Mouse (Mus musculus): ENCODE results near the gene Cdkl4.

The Cdkl4 gene

GRCm38 (mm10) chr17:80480031-80480854, 97.4 kb downstream of the Cdkl4 start, which contains the start of gene Sos1:
TSS of gene Sos1 (minus strand) at chr17:80480453.
- peak; percentile 97 for DNase-seq (ENCODE audit: low read depth, low spot score)

DNA sequence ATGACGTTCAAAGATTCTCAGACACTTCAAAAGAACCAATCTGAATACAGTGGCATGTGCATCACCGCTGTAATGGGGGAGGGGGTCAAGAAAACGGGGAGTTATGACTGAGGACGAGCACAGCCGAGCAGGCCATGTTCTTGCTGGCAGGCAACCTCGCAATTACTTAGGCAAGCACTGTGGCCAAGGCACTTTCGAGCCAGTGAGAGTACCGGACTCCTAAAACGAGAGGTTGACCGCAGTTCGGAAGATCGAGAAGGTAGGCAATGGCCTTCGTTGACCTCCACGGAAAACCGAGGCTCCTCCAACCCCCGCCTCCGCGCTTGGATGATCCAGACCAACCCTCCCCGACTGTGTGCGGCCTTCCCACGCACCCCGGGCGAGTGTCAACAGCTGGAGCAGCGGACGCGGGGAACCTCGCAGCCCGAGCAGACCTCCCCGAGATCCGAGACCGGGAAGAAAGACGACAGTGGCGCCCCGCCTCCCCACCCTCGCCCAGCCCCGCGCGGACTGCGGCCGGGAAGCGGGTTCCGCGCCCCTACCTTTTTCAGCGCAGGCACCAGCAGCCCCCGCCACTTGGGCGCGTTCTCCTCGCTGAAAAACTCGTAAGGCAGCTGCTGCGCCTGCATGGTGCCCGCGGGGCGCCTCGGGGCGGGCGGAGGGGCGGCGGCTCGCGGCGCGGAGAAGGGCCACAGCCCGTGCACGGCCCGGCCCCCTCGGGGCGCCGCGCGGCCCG, 98.2 kb downstream of the Cdkl4 start:
- peak; percentile 72 for DNase-seq (ENCODE audit: low read depth, low spot score)

GRCm38 (mm10) chr17:80477679-80478078, 99.9 kb downstream of the Cdkl4 start:
- no peak for DNase-seq (ENCODE audit: low read depth, low spot score)

GRCm38 (mm10) chr17:80476496-80476895, 101.1 kb downstream of the Cdkl4 start:
- no peak for DNase-seq (ENCODE audit: low read depth, low spot score)
